Mouse (Mus musculus) olfactory bulb, adult 2 months (tissue): ENCODE results near the gene Mcoln3.

ENCODE experiments used
- CTCF ChIP-seq: fragments of 200-500 bp; IDR thresholded peaks from 2 replicates; pipeline ENCODE4 v1.5.1; 2012; ENCODE audit warnings: low read depth, mild to moderate bottlenecking, low read length, moderate library complexity; ENCODE audit not compliant: insufficient read depth
- POLR2A ChIP-seq: fragments of 200-500 bp; IDR thresholded peaks from 2 replicates; pipeline ENCODE4 v1.6.1; 2012; ENCODE audit warnings: mild to moderate bottlenecking, low read depth, low read length, moderate library complexity; ENCODE audit not compliant: insufficient read depth

GRCm38 (mm10) chr3:146072780-146073179 lies 44.5 kb upstream of the Mcoln3 start:
- TF ChIP-seq POLR2A (no peak), CTCF (no peak)
